Mouse (Mus musculus) left cerebral cortex, postnatal 10 days (tissue): Measurements from ENCODE around the gene Gm28998. TPM values are rescaled to one million over a fixed set of nuclear protein-coding genes. Genes with fewer than 3 reads are reported as not detected.
"Not testable (repeated sequence)": the region's sequence is repeated elsewhere in the genome, so short reads cannot be mapped to it uniquely, and the experiment has no call there.

ENCODE experiments used
- DNase-seq, 2 experiments: peaks; one replicate each; pipeline ENCODE4 v3.0.0; 2021 to 2022; ENCODE audit warnings: low spot score in 2 of 2, mixed read lengths in 1 of 2; ENCODE audit errors: extremely low spot score in 1 of 2
- intact Hi-C: fragments of 180-260 bp; cut with DNase I; formaldehyde crosslinking; loops from one replicate; pipeline ENCODE4 v1.15.1; 2025
- total RNA-seq, 2 experiments: library from RNA; stranded (reverse); gene quantifications; 2 replicates each; pipeline ENCODE4 v1.2.3; 2021

The Gm28998 gene
- total RNA-seq = not detected

DNA sequence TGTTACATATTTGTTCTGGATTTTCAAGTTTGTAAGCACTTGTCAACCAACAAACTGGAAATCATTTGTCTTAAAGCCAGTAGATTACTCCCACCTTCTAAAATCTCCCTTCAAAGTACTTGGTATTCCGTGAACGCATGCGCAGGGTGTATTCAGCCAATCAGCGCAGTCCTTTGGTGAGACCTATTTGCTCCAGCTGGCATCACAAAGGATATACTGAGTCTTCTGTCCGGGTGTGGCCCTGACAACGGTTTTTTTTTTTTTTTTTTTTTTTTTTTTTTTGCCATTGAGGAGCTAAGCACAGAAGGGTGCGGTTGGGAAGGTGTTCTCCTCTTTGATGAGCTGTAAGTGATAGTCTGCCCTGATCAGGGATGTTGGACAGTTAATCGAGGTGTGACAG, at the start of gene Gm28998:
Gene Gm28998 (plus strand): TSS at position 301 of the 400 bp plus-strand sequence.
- intact Hi-C loops, DNase-seq: not testable (repeated sequence)

Other genes with a start within 250 kb of the Gm28998 start
- not detected for gene Gm21244, start 84.5 kb upstream of the Gm28998 start, total RNA-seq
- gene Gm21788, start 151.2 kb downstream of the Gm28998 start, total RNA-seq = not detected